Mouse (Mus musculus): ENCODE data around the gene Hspa2.

DNA sequence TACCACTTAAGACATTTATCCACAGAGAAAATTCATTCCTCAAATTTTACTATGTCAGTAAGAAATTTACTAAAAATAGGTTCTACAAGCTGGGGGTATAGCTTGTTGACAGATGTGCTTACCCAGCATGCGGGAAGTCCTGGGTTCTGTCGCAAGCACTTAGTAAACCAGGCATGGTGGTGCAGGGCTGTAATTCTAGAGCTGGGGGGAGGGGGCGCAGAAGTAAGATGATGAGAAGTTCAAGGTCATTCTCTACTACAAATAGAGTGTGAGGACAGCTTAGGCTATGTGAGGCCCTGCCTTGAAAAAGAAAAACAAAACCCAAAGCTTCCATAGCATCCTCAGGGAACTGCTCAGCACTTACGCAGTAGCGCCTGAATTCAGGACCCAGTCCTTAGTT lies 25.4 kb upstream of the Hspa2 start:
- TF ChIP-seq CTCF (IDR thresholded peaks at IDR 0.05; ENCODE audit: control insufficient read depth, insufficient read depth, insufficient read length) (no peak), USF1 (IDR thresholded peaks at IDR 0.05; ENCODE audit: low read depth) (no peak), MAX (IDR thresholded peaks at IDR 0.05) (no peak)

All from C2C12 (cell line).